Mouse (Mus musculus): ENCODE results near the gene March2. TPM values are rescaled to one million over a fixed set of nuclear protein-coding genes. Genes with fewer than 3 reads are reported as not detected.

March2 gene
- polyA plus RNA-seq (2014; fragmentation: Nextera tagmentation; extraction: Ambion mirVana), result 30.3 and 30.6 TPM in 2 replicates

- H3K4me3 ChIP-seq (ENCODE audit: low read depth, low read length), result peak within 1 kb of the TSS; percentile 77
- H3K27me3 ChIP-seq (ENCODE audit: control insufficient read depth, insufficient read depth, low read length), result no peaks in the 10 kb centered on the region
- no peaks in the 10 kb centered on the region for H3K9me3 ChIP-seq (ENCODE audit: control insufficient read depth, low read length)
- ATAC-seq (ENCODE audit: insufficient number of reproducible peaks, low FRiP score, low TSS enrichment, low read depth) (peak; percentile 98), DNase-seq (ENCODE audit: low spot score) (peak; percentile 99)
- H3K4me1 ChIP-seq (ENCODE audit: control insufficient read depth, insufficient read depth, low read length), result peaks cover 4% of the 10 kb centered on the region; the same call in 1 of the 2 replicates
- peak within 1 kb of the TSS; percentile 71 for H3K4me2 ChIP-seq (ENCODE audit: low read depth, severe bottlenecking)
- peak within 1 kb of the TSS; percentile 65 for H3K9ac ChIP-seq (ENCODE audit: low read length)
- WGBS, result under 1% methylated on average over 46 of the region's 46 CpGs
- H3K27ac ChIP-seq (replicated peaks; ENCODE audit: low read depth, low read length), result no peak within 1 kb of the TSS
- H3K36me3 ChIP-seq (ENCODE audit: control insufficient read depth, insufficient read depth, low read length), result no peaks in the 10 kb centered on the region
Observed at GRCm38 (mm10) chr17:33718384-33718881, at the start of gene March2. Gene March2 (minus strand): TSS chr17:33718670.

GRCm38 (mm10) chr17:33766389-33766788 lies 47.9 kb upstream of the March2 start:
- H3K4me2 ChIP-seq (ENCODE audit: low read depth, severe bottlenecking), result no peak overlapping the region
- no peak for ATAC-seq (ENCODE audit: insufficient number of reproducible peaks, low FRiP score, low TSS enrichment, low read depth)
- 73% methylated on average over 3 of the region's 3 CpGs for WGBS

GRCm38 (mm10) chr17:33760255-33761165 lies 42.0 kb upstream of the March2 start, which contains the start of gene Rab11b:
Gene Rab11b (minus strand): TSS chr17:33760530.
- Histone ChIP-seq H3K27ac (replicated peaks; ENCODE audit: low read depth, low read length) (peak within 1 kb of the TSS; percentile 99), H3K9ac (ENCODE audit: low read length) (peak within 1 kb of the TSS; percentile 99), H3K36me3 (ENCODE audit: control insufficient read depth, insufficient read depth, low read length) (no peaks in the 10 kb centered on the region), H3K4me1 (ENCODE audit: control insufficient read depth, insufficient read depth, low read length) (peaks cover 13% of the 10 kb centered on the region), H3K4me2 (ENCODE audit: low read depth, severe bottlenecking) (peak within 1 kb of the TSS; percentile 57), H3K27me3 (ENCODE audit: control insufficient read depth, insufficient read depth, low read length) (no peaks in the 10 kb centered on the region), H3K4me3 (ENCODE audit: low read depth, low read length) (peak within 1 kb of the TSS; percentile 80), H3K9me3 (ENCODE audit: control insufficient read depth, low read length) (no peaks in the 10 kb centered on the region)
- DNase-seq (ENCODE audit: low spot score) (peak; percentile 99), ATAC-seq (ENCODE audit: insufficient number of reproducible peaks, low FRiP score, low TSS enrichment, low read depth) (peak; percentile 99)
- WGBS, result 3% methylated on average over 35 of the region's 35 CpGs

More at GRCm38 (mm10) chr17:33766389-33766788, 47.9 kb upstream of the March2 start:
- Histone ChIP-seq H3K27me3 (ENCODE audit: control insufficient read depth, insufficient read depth, low read length) (no peaks in the 10 kb centered on the region), H3K4me3 (ENCODE audit: low read depth, low read length) (no peak overlapping the region), H3K27ac (replicated peaks; ENCODE audit: low read depth, low read length) (no peak overlapping the region), H3K36me3 (ENCODE audit: control insufficient read depth, insufficient read depth, low read length) (no peaks in the 10 kb centered on the region), H3K9ac (ENCODE audit: low read length) (no peak overlapping the region), H3K4me1 (ENCODE audit: control insufficient read depth, insufficient read depth, low read length) (no peaks in the 10 kb centered on the region), H3K9me3 (ENCODE audit: control insufficient read depth, low read length) (no peaks in the 10 kb centered on the region)
- DNase-seq (ENCODE audit: low spot score), result no peak

- ATAC-seq (ENCODE audit: insufficient number of reproducible peaks, low FRiP score, low TSS enrichment, low read depth) (peak; percentile 86), DNase-seq (ENCODE audit: low spot score) (peak; percentile 96)
- no peaks in the 10 kb centered on the region for H3K27me3 ChIP-seq (ENCODE audit: control insufficient read depth, insufficient read depth, low read length)
- H3K9me3 ChIP-seq (ENCODE audit: control insufficient read depth, low read length), result no peaks in the 10 kb centered on the region
- no peaks in the 10 kb centered on the region for H3K36me3 ChIP-seq (ENCODE audit: control insufficient read depth, insufficient read depth, low read length)
- H3K27ac ChIP-seq (replicated peaks; ENCODE audit: low read depth, low read length), result peak overlapping the region; percentile 99
- H3K4me3 ChIP-seq (ENCODE audit: low read depth, low read length), result peak overlapping the region; percentile 80
- peak overlapping the region; percentile 99 for H3K9ac ChIP-seq (ENCODE audit: low read length)
- peaks cover 13% of the 10 kb centered on the region for H3K4me1 ChIP-seq (ENCODE audit: control insufficient read depth, insufficient read depth, low read length)
- WGBS, result 0% methylated on average over 34 of the region's 38 CpGs
- peak overlapping the region; percentile 57 for H3K4me2 ChIP-seq (ENCODE audit: low read depth, severe bottlenecking)
Observed at GRCm38 (mm10) chr17:33759767-33760254, 41.3 kb upstream of the March2 start.

GRCm38 (mm10) chr17:33757231-33757630 lies 38.8 kb upstream of the March2 start:
- Histone ChIP-seq H3K36me3 (ENCODE audit: control insufficient read depth, insufficient read depth, low read length) (no peaks in the 10 kb centered on the region), H3K4me3 (ENCODE audit: low read depth, low read length) (no peak overlapping the region), H3K9ac (ENCODE audit: low read length) (peak overlapping the region; percentile 30), H3K9me3 (ENCODE audit: control insufficient read depth, low read length) (no peaks in the 10 kb centered on the region), H3K27ac (replicated peaks; ENCODE audit: low read depth, low read length) (no peak overlapping the region), H3K4me1 (ENCODE audit: control insufficient read depth, insufficient read depth, low read length) (peaks cover 13% of the 10 kb centered on the region), H3K27me3 (ENCODE audit: control insufficient read depth, insufficient read depth, low read length) (no peaks in the 10 kb centered on the region), H3K4me2 (ENCODE audit: low read depth, severe bottlenecking) (no peak overlapping the region)
- no peak for ATAC-seq (ENCODE audit: insufficient number of reproducible peaks, low FRiP score, low TSS enrichment, low read depth)
- 68% methylated on average over 4 of the region's 4 CpGs for WGBS
- DNase-seq (ENCODE audit: low spot score), result no peak

- no peak overlapping the region for H3K4me3 ChIP-seq (ENCODE audit: low read depth, low read length)
- ATAC-seq (ENCODE audit: insufficient number of reproducible peaks, low FRiP score, low TSS enrichment, low read depth) (no peak), DNase-seq (ENCODE audit: low spot score) (no peak)
- no peak overlapping the region for H3K9ac ChIP-seq (ENCODE audit: low read length)
- H3K4me2 ChIP-seq (ENCODE audit: low read depth, severe bottlenecking), result no peak overlapping the region
- no peaks in the 10 kb centered on the region for H3K9me3 ChIP-seq (ENCODE audit: control insufficient read depth, low read length)
- H3K4me1 ChIP-seq (ENCODE audit: control insufficient read depth, insufficient read depth, low read length), result peaks cover 13% of the 10 kb centered on the region
- H3K27me3 ChIP-seq (ENCODE audit: control insufficient read depth, insufficient read depth, low read length), result no peaks in the 10 kb centered on the region
- H3K36me3 ChIP-seq (ENCODE audit: control insufficient read depth, insufficient read depth, low read length), result peaks cover 3% of the 10 kb centered on the region; the same call in 1 of the 2 replicates
- no peak overlapping the region for H3K27ac ChIP-seq (replicated peaks; ENCODE audit: low read depth, low read length)
- 87% methylated on average over 3 of the region's 3 CpGs for WGBS
Observed at GRCm38 (mm10) chr17:33756108-33756790, 37.8 kb upstream of the March2 start.

- Histone ChIP-seq H3K36me3 (ENCODE audit: control insufficient read depth, insufficient read depth, low read length) (peaks cover 4% of the 10 kb centered on the region; the same call in 1 of the 2 replicates), H3K9me3 (ENCODE audit: control insufficient read depth, low read length) (no peaks in the 10 kb centered on the region), H3K4me1 (ENCODE audit: control insufficient read depth, insufficient read depth, low read length) (peaks cover 13% of the 10 kb centered on the region), H3K27ac (replicated peaks; ENCODE audit: low read depth, low read length) (no peak overlapping the region), H3K4me3 (ENCODE audit: low read depth, low read length) (no peak overlapping the region), H3K4me2 (ENCODE audit: low read depth, severe bottlenecking) (no peak overlapping the region), H3K9ac (ENCODE audit: low read length) (no peak overlapping the region), H3K27me3 (ENCODE audit: control insufficient read depth, insufficient read depth, low read length) (no peaks in the 10 kb centered on the region)
- ATAC-seq (ENCODE audit: insufficient number of reproducible peaks, low FRiP score, low TSS enrichment, low read depth) (no peak), DNase-seq (ENCODE audit: low spot score) (no peak)
- WGBS, result 91% methylated on average over 10 of the region's 10 CpGs
Observed at GRCm38 (mm10) chr17:33755418-33756107, 37.1 kb upstream of the March2 start.

Data from limb, embryonic 11.5 days (tissue).